Mouse (Mus musculus) naive thymus-derived CD4-positive, alpha-beta T cell, adult 2 months (primary cell): ENCODE results near the gene Zc2hc1b.

Experiments used
- DNase-seq: peaks from one replicate; pipeline ENCODE4 v3.0.0-alpha.2; 2011; ENCODE audit warnings: low read depth

Gene Zc2hc1b

GRCm38 (mm10) chr10:13177973-13178624 is at the start of gene Zc2hc1b:
TSS of gene Zc2hc1b (minus strand) at chr10:13178023.
- DNase-seq: no peak

GRCm38 (mm10) chr10:13225377-13226063 is 47.7 kb upstream of the Zc2hc1b start:
- no peak for DNase-seq

GRCm38 (mm10) chr10:13222135-13222534 is 44.3 kb upstream of the Zc2hc1b start:
- DNase-seq: no peak

- DNase-seq: no peak
Observed at GRCm38 (mm10) chr10:13220061-13220460, 42.2 kb upstream of the Zc2hc1b start.

GRCm38 (mm10) chr10:13213956-13214355 is 36.1 kb upstream of the Zc2hc1b start:
- no peak for DNase-seq

- no peak for DNase-seq
Observed at GRCm38 (mm10) chr10:13212829-13213228, 35.0 kb upstream of the Zc2hc1b start.

- DNase-seq: no peak
Observed at GRCm38 (mm10) chr10:13212326-13212725, 34.5 kb upstream of the Zc2hc1b start.

GRCm38 (mm10) chr10:13209930-13210637 is 32.3 kb upstream of the Zc2hc1b start:
- DNase-seq: no peak

GRCm38 (mm10) chr10:13209506-13209905 is 31.7 kb upstream of the Zc2hc1b start:
- no peak for DNase-seq

GRCm38 (mm10) chr10:13209061-13209460 is 31.2 kb upstream of the Zc2hc1b start:
- DNase-seq: no peak

- DNase-seq: no peak
Observed at GRCm38 (mm10) chr10:13201741-13202293, 24.0 kb upstream of the Zc2hc1b start.

- no peak for DNase-seq
Observed at GRCm38 (mm10) chr10:13200862-13201261, 23.0 kb upstream of the Zc2hc1b start.

- DNase-seq: no peak
Observed at GRCm38 (mm10) chr10:13199234-13199633, 21.4 kb upstream of the Zc2hc1b start.

- no peak for DNase-seq
Observed at GRCm38 (mm10) chr10:13196872-13197507, 19.2 kb upstream of the Zc2hc1b start.

- DNase-seq: peak; percentile 37
Observed at GRCm38 (mm10) chr10:13193496-13193895, 15.7 kb upstream of the Zc2hc1b start.

GRCm38 (mm10) chr10:13192731-13193351 is 15.0 kb upstream of the Zc2hc1b start, which contains the start of gene Ltv1:
TSS of gene Ltv1 (minus strand) at chr10:13193168.
- DNase-seq: peak; percentile 95

GRCm38 (mm10) chr10:13189881-13190280 is 12.1 kb upstream of the Zc2hc1b start:
- no peak for DNase-seq

GRCm38 (mm10) chr10:13186754-13187153 is 8.9 kb upstream of the Zc2hc1b start:
- no peak for DNase-seq

GRCm38 (mm10) chr10:13184170-13184766 is 6.4 kb upstream of the Zc2hc1b start:
- DNase-seq: no peak

GRCm38 (mm10) chr10:13180211-13180610 is 2.4 kb upstream of the Zc2hc1b start:
- no peak for DNase-seq

- no peak for DNase-seq
Observed at GRCm38 (mm10) chr10:13175866-13176265, 2.0 kb downstream of the Zc2hc1b start.
